Mouse (Mus musculus) ES-E14 (cell line): ENCODE data around the gene Habp2. TPM values are rescaled to one million over a fixed set of nuclear protein-coding genes. Genes with fewer than 3 reads are reported as not detected.
"Not testable (repeated sequence)": the region's sequence is repeated elsewhere in the genome, so short reads cannot be mapped to it uniquely, and the experiment has no call there.

Source experiments
- DNase-seq: peaks from one replicate; pipeline ENCODE4 v3.0.0-alpha.2; 2013; ENCODE audit warnings: low read depth, low spot score
- H3K27ac ChIP-seq: 2 replicates; pipeline ENCODE4 v1.5.1; 2012; ENCODE audit warnings: low read depth, mild to moderate bottlenecking, low read length, moderate library complexity, mixed read lengths; ENCODE audit not compliant: poor library complexity, insufficient read depth, severe bottlenecking
- H3K36me3 ChIP-seq: 2 replicates; pipeline ENCODE4 v1.6.1; 2012; ENCODE audit warnings: mild to moderate bottlenecking, low read length, moderate library complexity, mixed read lengths; ENCODE audit not compliant: control insufficient read depth, poor library complexity, insufficient read depth, severe bottlenecking
- H3K4me1 ChIP-seq, 2 experiments: fragments of 150-350 bp in 1 of 2; sonication (generic) in 1 of 2; 2 replicates each; pipeline ENCODE4 v1.6.1; 2012; ENCODE audit warnings: low read length in 2 of 2, mild to moderate bottlenecking in 1 of 2, mixed read lengths in 1 of 2; ENCODE audit not compliant: control insufficient read depth in 2 of 2, insufficient read depth in 2 of 2, poor library complexity in 1 of 2
- H3K4me3 ChIP-seq, 2 experiments: fragments of 150-350 bp in 1 of 2; sonication (generic) in 1 of 2; 2 replicates each; pipeline ENCODE4 v1.5.1; 2012; ENCODE audit warnings: low read length in 2 of 2, low read depth in 1 of 2, mild to moderate bottlenecking in 1 of 2, mixed read lengths in 1 of 2; ENCODE audit not compliant: insufficient read depth in 1 of 2, poor library complexity in 1 of 2, severe bottlenecking in 1 of 2
- H3K9ac ChIP-seq: 2 replicates; pipeline ENCODE4 v1.6.1; 2012; ENCODE audit warnings: low read depth, mild to moderate bottlenecking, low read length, mixed read lengths; ENCODE audit not compliant: poor library complexity, insufficient read depth, severe bottlenecking
- H3K9me3 ChIP-seq: fragments of 150-350 bp; sonication (generic); 2 replicates; pipeline ENCODE4 v1.6.1; 2012; ENCODE audit warnings: low read depth, mild to moderate bottlenecking, low read length; ENCODE audit not compliant: control insufficient read depth, insufficient read depth
- CHD2 ChIP-seq: IDR thresholded peaks from 2 replicates; pipeline ENCODE4 v1.6.1; 2014; ENCODE audit warnings: mild to moderate bottlenecking, low read depth, low read length, inconsistent platforms
- HCFC1 ChIP-seq: IDR thresholded peaks from 2 replicates; pipeline ENCODE4 v1.6.1; 2012; ENCODE audit warnings: low read length, inconsistent platforms, borderline replicate concordance; ENCODE audit not compliant: insufficient read depth
- MAFK ChIP-seq: IDR thresholded peaks from 2 replicates; pipeline ENCODE4 v1.6.1; 2014; ENCODE audit warnings: mild to moderate bottlenecking, low read depth, low read length, inconsistent platforms; ENCODE audit not compliant: insufficient read depth
- ZC3H11A ChIP-seq: IDR thresholded peaks from 2 replicates; pipeline ENCODE4 v1.6.1; 2012; ENCODE audit warnings: low read depth, mild to moderate bottlenecking, inconsistent platforms, low read length, borderline replicate concordance
- ZNF384 ChIP-seq: IDR thresholded peaks from 2 replicates; pipeline ENCODE4 v1.6.1; 2012; ENCODE audit warnings: low read depth, low read length, inconsistent platforms
- in situ Hi-C, 2 experiments: fragments of 600-800 bp; cut with MboI; formaldehyde crosslinking; loops; one replicate each; pipeline ENCODE4 v1.15.1; 2025; ENCODE audit warnings: low sequenced_read_pairs in 2 of 2, inconsistent platforms in 1 of 2; ENCODE audit not compliant: unreplicated experiment in 2 of 2
- total RNA-seq: library from RNA; depleted of rRNA; stranded (reverse); fragments of 300-350 nt; gene quantifications from 2 replicates; pipeline ENCODE4 v1.2.3, GENCODE M21; 2012

Gene Habp2
- total RNA-seq, 1 experiment = 1.6 TPM

GRCm38 (mm10) chr19:56356480-56357373, 69.8 kb downstream of the Habp2 start:
- Histone ChIP-seq H3K4me3 (no peak overlapping the region), H3K36me3 (no peaks in the 10 kb centered on the region), H3K9me3 (no peaks in the 10 kb centered on the region), H3K4me1 (no peaks in the 10 kb centered on the region), H3K27ac (no peak overlapping the region), H3K9ac (no peak overlapping the region)
- peak; percentile 82 for DNase-seq
- in situ Hi-C loops = no loop called here
- TF ChIP-seq HCFC1 = no peak
- TF ChIP-seq MAFK = peak; percentile 66; the same call in 1 of the 2 replicates

- H3K9ac ChIP-seq, DNase-seq, H3K9me3 ChIP-seq, H3K4me3 ChIP-seq, H3K4me1 ChIP-seq, in situ Hi-C loops, H3K36me3 ChIP-seq, H3K27ac ChIP-seq: not testable (repeated sequence)
Observed at GRCm38 (mm10) chr19:56357374-56357708, 70.4 kb downstream of the Habp2 start.

- no peak for DNase-seq
- Histone ChIP-seq H3K27ac (no peak overlapping the region), H3K36me3 (no peaks in the 10 kb centered on the region), H3K4me1 (no peaks in the 10 kb centered on the region), H3K4me3 (no peak overlapping the region), H3K9me3 (no peaks in the 10 kb centered on the region), H3K9ac (no peak overlapping the region)
- in situ Hi-C loops = no loop called here
- no peak for TF ChIP-seq ZC3H11A
- no peak for TF ChIP-seq ZNF384
- no peak for TF ChIP-seq HCFC1
- TF ChIP-seq MAFK = no peak
- TF ChIP-seq CHD2 = no peak
Observed at GRCm38 (mm10) chr19:56358890-56359289, 72.0 kb downstream of the Habp2 start.

- Histone ChIP-seq H3K4me1 (no peaks in the 10 kb centered on the region), H3K4me3 (no peak overlapping the region), H3K9ac (no peak overlapping the region), H3K36me3 (no peaks in the 10 kb centered on the region), H3K9me3 (no peaks in the 10 kb centered on the region), H3K27ac (no peak overlapping the region)
- in situ Hi-C loops = no loop called here
- no peak for DNase-seq
- TF ChIP-seq MAFK = no peak
- no peak for TF ChIP-seq CHD2
- TF ChIP-seq HCFC1 = no peak
- no peak for TF ChIP-seq ZNF384
- no peak for TF ChIP-seq ZC3H11A
Observed at GRCm38 (mm10) chr19:56363721-56364460, 77.0 kb downstream of the Habp2 start.

- H3K9ac ChIP-seq = no peak overlapping the region
- TF ChIP-seq CHD2 (no peak), MAFK (no peak), ZC3H11A (no peak), HCFC1 (no peak), ZNF384 (no peak)
- no peaks in the 10 kb centered on the region for H3K36me3 ChIP-seq
- H3K9me3 ChIP-seq = no peaks in the 10 kb centered on the region
- no peak overlapping the region for H3K4me3 ChIP-seq
- DNase-seq = no peak
- H3K4me1 ChIP-seq = no peaks in the 10 kb centered on the region
- in situ Hi-C loops = no loop called here
- H3K27ac ChIP-seq = no peak overlapping the region
Observed at GRCm38 (mm10) chr19:56364563-56364962, 77.6 kb downstream of the Habp2 start.
